Mouse (Mus musculus) right cerebral cortex, postnatal 25 days (tissue): ENCODE results near the gene Nsun2.
A peak's percentile ranks its signal among the peaks of the same experiment; 100 is the strongest.

Experiments used
- DNase-seq: peaks from one replicate; pipeline ENCODE4 v3.0.0; 2022

Nsun2 gene

GRCm38 (mm10) chr13:69525867-69526266, 7.7 kb upstream of the Nsun2 start:
- no peak for DNase-seq

DNA sequence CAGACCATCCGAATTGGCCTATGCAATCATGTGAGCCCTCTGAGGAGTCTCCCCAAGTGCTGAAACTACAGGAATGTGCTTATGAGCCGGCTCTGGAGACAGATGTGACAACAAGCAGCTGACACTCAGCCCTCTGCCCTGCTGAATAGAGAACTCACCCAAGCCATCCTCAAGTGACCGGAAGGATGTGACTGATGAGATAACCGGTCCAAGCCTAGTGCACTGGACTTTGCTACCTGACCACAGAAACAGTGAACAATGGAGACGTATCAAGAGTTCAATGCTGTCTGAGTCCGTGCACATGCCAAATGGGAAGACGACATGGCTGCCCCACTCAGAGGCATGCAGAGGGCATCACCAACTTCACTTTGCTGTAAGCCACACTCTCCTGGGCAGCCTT, 5.0 kb upstream of the Nsun2 start:
- DNase-seq: no peak

DNA sequence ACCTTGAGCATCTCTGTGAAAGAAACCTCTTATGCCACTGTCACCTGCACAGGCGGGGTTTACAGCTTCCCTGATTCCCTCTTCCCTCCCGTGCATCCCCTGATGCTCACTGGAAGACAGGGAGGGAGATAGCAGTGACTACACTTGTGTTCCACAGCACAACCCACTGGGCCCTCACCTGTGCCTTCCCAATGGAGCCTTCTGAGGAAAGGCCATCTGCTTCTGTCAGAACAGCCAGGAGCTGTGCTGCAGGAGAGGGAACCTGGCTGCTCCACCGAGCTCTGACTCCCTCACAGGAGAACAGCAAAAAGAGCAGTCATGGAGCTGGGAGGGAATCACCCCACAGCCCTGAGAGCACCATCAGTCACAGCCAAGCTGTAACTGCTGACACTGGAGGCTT, 3.4 kb upstream of the Nsun2 start:
- no peak for DNase-seq

DNA sequence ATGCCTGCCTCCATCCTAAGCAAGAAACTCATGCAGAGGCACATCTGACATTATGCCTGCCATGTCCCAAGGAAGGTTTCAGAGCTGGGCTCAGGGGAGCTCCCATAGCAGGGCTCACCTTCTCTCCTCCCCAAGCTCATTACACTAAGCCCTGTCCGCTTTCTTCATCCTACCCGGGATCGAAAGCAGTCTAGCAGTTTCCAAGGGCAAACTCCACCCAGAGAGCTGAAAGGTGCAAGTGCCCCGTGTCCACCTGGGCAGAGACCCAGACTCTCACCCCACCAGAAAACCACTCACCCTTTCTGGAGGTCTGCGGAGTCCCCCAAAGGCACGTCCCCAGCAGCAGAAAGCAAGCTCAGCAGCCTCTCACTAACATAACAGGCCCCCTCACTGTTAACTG, 2.6 kb upstream of the Nsun2 start:
- DNase-seq: no peak

DNA sequence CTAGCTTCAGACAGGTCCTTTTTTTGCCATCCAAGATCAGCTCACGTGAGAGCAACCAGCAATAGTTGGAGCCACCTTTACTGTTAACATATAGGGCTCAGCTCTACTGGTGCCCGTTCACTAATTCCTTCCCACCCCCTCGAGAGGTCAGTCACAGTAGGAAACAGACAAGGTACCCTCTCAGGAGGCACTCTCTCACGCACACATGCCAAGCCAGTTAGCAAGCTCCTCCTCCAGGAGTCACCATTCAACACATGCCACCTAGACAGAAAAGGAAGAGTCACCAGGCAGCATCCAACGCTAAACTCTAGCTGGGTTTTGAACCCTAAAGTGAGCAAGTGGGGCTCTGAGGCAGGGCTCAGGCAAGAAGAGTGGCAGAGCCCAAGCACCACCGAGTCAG, 2.1 kb upstream of the Nsun2 start:
- DNase-seq: no peak

DNA sequence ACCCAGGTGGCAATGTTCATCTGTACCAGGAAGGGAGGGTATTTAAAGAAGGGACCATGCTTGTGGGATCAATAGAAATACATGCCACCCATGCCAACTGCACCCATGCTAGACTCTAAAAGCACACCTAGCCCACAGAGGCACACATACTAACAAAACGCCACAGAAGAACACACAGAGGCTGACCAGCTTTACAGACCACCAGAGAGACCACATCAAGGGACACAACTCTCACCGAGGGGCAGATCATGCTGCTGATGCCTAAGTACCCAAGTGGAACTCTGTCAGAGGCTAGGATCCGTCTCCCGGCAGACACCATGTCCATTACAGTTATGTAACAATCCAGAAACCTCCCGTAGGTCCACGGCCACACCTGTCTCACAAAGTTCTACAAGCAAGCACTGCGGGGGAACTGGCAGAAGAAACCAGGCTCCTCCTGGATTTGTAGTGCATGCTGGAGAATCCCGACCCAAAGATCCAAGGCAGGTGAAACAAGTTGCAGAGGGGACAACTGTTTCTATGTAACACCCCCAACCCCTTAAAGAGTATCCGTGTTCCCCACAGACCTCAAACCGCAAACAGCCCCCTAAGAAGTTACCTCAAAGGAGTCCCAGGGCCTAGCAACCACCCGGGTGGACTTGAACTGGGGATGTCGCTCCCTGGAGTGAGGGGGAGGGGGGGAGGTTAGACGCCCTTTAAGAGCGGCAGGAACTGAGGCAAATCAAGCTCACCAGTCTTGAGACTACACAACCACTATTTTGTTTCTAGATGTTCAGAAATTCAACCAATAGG, 1.2 kb upstream of the Nsun2 start:
- DNase-seq: no peak

GRCm38 (mm10) chr13:69532893-69533404, 597 bp upstream of the Nsun2 start:
- DNase-seq: no peak

GRCm38 (mm10) chr13:69534334-69534653, 748 bp downstream of the Nsun2 start, which contains the start of gene Tent4a:
Gene Tent4a, minus strand, starts transcription at chr13:69534617.
- no peak for DNase-seq

- DNase-seq: peak; percentile 98
Measured at GRCm38 (mm10) chr13:69534654-69535551, 1.4 kb downstream of the Nsun2 start.

DNA sequence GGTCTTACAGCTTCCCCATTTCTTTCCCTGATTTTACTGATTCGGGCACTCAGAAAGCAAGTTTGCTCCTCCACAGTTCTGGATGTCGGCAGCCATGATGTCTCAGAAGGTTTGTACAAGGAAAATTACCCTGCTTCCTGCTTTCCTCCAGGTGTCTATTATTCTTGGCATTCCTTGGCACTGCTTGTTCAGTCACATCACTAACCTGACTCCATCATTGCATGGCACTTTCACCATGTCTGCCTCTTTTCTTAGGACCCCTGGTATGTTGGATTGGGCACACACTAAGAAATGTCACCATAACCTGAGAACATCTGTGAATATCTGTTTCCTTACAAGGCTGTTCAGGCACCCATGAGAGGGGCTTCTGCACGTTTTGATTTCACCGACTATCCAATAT, 2.5 kb downstream of the Nsun2 start:
- no peak for DNase-seq

GRCm38 (mm10) chr13:69537366-69537765, 3.8 kb downstream of the Nsun2 start:
- DNase-seq: no peak

- DNase-seq: no peak
Measured at GRCm38 (mm10) chr13:69538327-69538726, 4.8 kb downstream of the Nsun2 start.

DNA sequence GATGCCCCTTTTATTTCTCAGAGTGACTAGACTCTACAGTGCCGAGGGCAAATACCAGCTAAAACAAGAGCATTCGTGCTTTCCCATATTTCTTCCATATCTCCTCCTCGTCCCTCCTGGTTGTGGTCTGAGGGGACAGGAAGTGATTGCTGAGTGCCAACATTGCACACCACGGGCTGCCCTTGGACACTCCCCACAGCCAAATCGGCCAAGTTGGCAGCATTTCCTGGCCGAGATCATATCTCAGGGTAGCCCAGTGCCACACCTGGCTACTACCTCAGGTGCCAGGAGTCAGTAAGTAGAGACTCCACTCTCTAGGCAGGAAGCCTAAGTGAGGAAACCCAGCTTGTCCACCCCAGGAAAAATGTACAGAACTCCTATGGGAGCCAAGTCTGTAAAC, 7.7 kb downstream of the Nsun2 start:
- DNase-seq: no peak

GRCm38 (mm10) chr13:69541776-69542175, 8.2 kb downstream of the Nsun2 start:
- DNase-seq: peak; percentile 61

DNA sequence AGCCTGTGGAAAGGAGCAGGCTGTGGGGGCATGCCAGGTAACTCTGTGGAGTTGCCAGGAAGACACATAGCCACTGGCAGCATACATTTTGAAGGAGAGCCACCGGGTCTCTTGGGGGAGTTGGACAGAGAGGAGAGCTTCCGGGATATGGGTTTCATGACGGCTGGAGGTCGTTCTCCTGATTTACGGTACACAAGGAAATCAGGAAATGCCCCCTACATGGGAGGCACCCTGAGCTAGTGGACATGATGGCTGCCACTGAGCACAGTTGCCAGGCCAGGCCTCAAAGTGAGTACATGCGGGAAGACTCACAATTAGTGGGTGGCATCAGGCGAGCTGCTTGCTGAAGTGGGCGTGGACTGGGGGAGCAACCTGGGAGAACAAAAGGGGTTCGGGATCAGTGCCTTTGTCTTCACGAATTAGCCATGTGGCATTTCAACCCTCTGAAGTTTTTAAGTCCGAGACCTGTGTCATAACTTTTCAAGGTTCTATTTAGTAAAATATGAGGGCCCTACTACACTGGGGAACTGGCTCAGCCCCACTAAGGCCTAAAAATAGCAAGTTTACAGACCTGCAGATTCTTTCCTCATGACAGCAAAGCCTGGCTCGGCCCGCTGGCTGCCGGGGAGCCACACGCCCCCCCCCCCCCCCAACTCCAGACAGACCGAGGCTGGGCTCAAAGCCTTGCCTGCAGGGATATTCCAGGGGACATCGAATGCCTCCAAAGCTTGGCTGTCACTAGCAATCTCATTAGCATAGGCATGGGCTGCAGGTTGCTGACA, 9.2 kb downstream of the Nsun2 start:
- DNase-seq: no peak

GRCm38 (mm10) chr13:69543595-69543994, 10.0 kb downstream of the Nsun2 start:
- no peak for DNase-seq

DNA sequence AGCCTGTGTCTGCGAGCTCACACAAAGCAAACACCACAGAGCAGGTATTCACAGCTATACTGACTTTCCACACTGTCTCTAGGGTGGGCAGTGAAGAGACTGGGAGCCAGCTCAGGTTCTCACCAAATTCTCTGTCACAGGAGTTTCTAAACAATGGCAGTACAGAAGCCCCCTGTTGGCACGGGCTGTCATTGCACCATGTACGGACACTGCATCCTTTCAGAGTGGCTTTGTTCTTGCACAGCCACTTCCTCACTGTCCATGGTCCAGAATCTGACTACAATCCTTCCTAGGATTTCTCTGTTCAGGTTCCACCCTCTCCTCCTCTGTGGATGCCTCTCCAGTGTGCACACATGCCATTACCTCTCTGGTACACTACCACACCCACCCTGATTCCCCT, 11.5 kb downstream of the Nsun2 start:
- DNase-seq: no peak

- DNase-seq: no peak
Measured at GRCm38 (mm10) chr13:69547488-69548180, 14.1 kb downstream of the Nsun2 start.

DNA sequence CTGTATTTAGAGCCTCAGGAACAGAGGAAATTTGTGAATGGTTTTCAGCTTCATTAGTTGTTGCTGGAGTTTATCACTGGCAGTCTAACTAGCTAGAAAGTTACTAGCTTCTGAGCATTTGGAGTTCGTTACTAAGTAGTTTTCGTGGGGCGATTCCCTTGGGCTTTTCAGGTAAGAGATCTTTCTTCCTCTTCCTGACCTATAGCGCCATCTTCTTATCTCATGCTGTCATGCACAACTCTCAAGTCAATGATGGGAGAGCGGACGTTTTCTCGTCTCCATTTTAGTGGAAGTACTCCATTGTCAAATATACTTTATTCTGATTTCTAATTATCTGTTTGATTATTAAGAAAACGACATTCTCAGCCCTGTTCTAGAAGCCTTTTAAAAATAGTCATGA, 16.4 kb downstream of the Nsun2 start:
- no peak for DNase-seq

DNA sequence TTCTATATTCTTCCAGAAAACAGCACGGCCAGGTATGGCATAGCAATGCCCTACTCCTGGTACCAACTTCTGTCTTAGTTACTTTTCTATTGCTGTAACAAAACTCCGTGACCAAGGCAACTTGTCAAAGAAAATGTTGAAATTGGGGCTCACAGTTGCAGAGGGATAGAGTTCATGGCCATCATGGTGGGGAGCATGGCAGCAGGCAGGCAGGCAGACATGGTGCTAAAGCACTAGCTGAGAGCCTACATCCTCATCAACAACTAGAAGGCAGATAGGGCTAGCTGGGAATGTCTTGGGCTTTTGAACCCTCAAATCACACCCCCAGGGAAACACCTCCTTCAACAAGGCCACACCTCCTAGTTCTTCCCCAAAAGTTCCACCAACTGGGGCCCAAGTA, 17.3 kb downstream of the Nsun2 start:
- no peak for DNase-seq

- DNase-seq: no peak
Measured at GRCm38 (mm10) chr13:69553024-69553423, 19.5 kb downstream of the Nsun2 start.

DNA sequence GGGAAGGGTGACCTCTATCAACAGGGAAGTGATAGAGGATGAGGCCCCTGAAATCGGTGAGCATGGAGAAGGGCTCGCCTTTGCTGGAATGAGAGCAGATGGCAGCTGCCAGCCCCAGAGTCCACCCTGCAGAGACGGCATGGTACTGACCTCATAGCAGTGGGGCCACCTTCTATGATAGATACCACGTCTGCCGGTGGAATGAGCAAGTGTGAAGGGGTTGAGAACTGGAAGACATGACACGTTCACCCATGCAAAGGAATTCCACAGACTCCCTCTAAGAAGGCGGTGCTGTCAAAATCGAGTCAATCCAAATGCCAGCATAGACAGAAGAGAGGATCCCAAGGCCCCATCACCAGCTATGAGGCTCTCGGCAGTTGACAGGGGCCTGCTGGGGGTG, 20.7 kb downstream of the Nsun2 start:
- no peak for DNase-seq

DNA sequence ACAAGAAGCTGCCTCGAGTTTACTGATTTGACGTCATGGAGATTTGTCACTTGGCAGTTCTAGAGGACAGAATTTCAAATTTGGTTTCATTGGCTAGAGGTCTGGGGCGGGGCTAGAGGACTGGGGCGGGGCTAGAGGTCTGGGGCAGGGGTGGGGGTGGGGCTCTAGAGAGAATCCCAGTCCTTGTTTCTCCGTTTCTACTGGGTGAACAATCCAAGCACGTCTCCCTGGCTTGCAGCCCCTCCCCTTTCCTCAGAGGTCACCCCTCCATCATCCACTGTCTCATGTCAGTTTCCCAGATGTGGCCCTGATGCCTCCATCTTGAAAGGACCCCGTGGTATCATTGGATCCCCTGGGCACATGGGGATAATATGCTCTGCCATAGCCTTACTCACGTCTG, 21.5 kb downstream of the Nsun2 start:
- no peak for DNase-seq
